Mouse (Mus musculus): ENCODE results near the gene Tnni3. TPM values are rescaled to one million over a fixed set of nuclear protein-coding genes. Genes with fewer than 3 reads are reported as not detected.

Gene Tnni3
- polyA plus RNA-seq, 1 experiment from 2014 or later, result 4.4 TPM

DNA sequence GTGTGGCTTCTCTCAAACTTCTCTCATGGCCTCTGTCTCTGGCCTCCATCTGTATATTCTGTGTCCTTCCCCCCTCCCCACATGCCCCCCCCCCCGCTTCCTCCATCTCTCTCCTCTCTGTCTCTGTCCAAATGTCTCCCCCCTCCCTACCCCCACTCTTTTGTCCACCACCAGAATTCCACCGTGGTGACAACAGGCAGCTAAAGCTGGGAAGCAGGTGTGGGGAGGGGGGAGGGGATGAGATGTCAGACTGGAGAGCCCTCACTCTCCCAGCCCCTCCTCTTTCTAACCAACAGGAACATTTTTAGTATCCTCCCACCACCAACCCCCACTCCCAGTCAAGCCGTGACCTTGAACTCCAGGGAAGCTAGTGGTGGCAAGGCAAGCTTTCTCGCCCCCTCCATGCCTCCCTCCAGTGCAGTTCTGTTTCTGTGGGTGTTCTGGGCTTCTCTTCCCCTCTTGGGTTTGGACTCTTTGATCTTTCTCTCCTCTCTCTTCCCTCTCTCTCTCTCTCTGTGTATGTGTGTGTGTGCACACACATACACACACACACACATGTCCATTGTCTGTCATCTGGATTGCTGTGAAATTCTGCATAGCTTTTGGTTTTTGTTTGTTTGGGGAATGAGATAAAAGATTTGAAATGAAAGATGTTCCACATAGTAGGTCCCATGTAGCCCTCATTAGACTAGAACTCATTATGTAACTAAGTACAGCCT lies 7.5 kb downstream of the Tnni3 start, which contains the start of gene Tnnt1:
TSS of gene Tnnt1 (minus strand) at position 51 of the 719 bp plus-strand sequence.
- no peak for ATAC-seq (ENCODE audit: insufficient number of reproducible peaks, insufficient read depth, low FRiP score, low TSS enrichment)
- Histone ChIP-seq H3K9me3 (no peaks in the 10 kb centered on the region), H3K4me2 (replicated peaks) (no peak within 1 kb of the TSS), H3K27me3 (no peaks in the 10 kb centered on the region), H3K27ac (0 out of 2 replicates have a peak within 1 kb of the TSS, but pooled peaks have one; percentile 26), H3K4me1 (peaks cover 16% of the 10 kb centered on the region; the same call in 1 of the 2 replicates), H3K9ac (no peak within 1 kb of the TSS), H3K36me3 (no peaks in the 10 kb centered on the region), H3K4me3 (no peak within 1 kb of the TSS)
- 15% methylated on average over 4 of the region's 4 CpGs for WGBS

DNA sequence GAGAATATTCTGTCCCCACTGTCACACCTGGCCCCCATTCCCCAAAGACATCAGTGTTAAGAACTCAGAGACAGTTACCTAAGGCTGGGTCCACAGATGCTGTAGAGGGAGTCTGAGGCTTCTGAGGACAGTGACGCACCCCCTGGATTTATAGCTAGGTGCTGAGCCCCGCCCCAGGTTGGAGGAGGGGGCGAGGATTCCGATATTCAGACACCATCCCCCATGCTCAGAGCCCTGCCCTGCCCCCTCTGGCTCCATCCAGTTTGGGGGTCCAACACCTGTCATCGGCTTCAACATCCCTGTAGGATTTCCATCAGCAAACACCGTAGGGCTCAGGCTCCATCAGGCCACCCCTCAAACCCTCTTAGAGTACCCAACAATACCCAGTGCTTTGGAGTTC lies 8.2 kb downstream of the Tnni3 start:
- Histone ChIP-seq H3K9ac (no peak overlapping the region), H3K27ac (no peak overlapping the region), H3K4me1 (peaks cover 15% of the 10 kb centered on the region; the same call in 1 of the 2 replicates), H3K36me3 (no peaks in the 10 kb centered on the region), H3K9me3 (no peaks in the 10 kb centered on the region), H3K27me3 (no peaks in the 10 kb centered on the region), H3K4me2 (replicated peaks) (no peak overlapping the region), H3K4me3 (no peak overlapping the region)
- ATAC-seq (ENCODE audit: insufficient number of reproducible peaks, insufficient read depth, low FRiP score, low TSS enrichment), result no peak
- 61% methylated on average over 6 of the region's 6 CpGs for WGBS

- no peaks in the 10 kb centered on the region for H3K27me3 ChIP-seq
- peak overlapping the region; percentile 17 for H3K4me2 ChIP-seq (replicated peaks)
- H3K36me3 ChIP-seq, result no peaks in the 10 kb centered on the region
- H3K9me3 ChIP-seq, result no peaks in the 10 kb centered on the region
- no peak overlapping the region for H3K4me3 ChIP-seq
- ATAC-seq (ENCODE audit: insufficient number of reproducible peaks, insufficient read depth, low FRiP score, low TSS enrichment), result no peak
- H3K9ac ChIP-seq, result 0 out of 2 replicates have a peak overlapping the region, but pooled peaks have one; percentile 36
- peaks cover 9% of the 10 kb centered on the region; the same call in 1 of the 2 replicates for H3K4me1 ChIP-seq
- H3K27ac ChIP-seq, result peak overlapping the region; percentile 70; the same call in 1 of the 2 replicates
- 46% methylated on average over 6 of the region's 6 CpGs for WGBS
These were observed 10.0 kb downstream of the Tnni3 start for GRCm38 (mm10) chr7:4513829-4514712.

DNA sequence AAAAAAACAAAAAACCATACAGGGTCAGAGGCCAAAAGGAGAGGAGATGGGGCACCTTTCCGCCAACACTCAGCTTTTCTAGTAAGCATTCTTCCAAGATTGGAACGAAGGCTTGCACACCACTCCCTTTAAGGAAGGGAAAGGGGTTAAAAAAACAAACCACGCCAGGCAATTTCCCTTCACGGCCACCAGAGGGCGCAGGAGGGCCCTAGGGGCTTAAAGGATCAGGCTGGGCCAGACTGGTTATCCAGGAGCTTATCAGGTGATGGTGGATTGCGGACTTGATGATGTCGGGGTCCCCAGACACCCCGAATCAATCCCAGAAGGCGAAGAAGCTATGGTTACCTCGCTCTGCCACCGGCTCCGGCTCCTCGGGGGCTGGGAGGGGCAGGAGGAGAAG lies 10.8 kb downstream of the Tnni3 start:
- Histone ChIP-seq H3K4me2 (replicated peaks) (peak overlapping the region; percentile 17; the same call in 1 of the 2 replicates), H3K27ac (0 out of 2 replicates have a peak overlapping the region, but pooled peaks have one; percentile 70), H3K27me3 (no peaks in the 10 kb centered on the region), H3K4me1 (peaks cover 9% of the 10 kb centered on the region; the same call in 1 of the 2 replicates), H3K4me3 (no peak overlapping the region), H3K9ac (no peak overlapping the region), H3K9me3 (no peaks in the 10 kb centered on the region), H3K36me3 (no peaks in the 10 kb centered on the region)
- ATAC-seq (ENCODE audit: insufficient number of reproducible peaks, insufficient read depth, low FRiP score, low TSS enrichment), result no peak
- 38% methylated on average over 13 of the region's 13 CpGs for WGBS

DNA sequence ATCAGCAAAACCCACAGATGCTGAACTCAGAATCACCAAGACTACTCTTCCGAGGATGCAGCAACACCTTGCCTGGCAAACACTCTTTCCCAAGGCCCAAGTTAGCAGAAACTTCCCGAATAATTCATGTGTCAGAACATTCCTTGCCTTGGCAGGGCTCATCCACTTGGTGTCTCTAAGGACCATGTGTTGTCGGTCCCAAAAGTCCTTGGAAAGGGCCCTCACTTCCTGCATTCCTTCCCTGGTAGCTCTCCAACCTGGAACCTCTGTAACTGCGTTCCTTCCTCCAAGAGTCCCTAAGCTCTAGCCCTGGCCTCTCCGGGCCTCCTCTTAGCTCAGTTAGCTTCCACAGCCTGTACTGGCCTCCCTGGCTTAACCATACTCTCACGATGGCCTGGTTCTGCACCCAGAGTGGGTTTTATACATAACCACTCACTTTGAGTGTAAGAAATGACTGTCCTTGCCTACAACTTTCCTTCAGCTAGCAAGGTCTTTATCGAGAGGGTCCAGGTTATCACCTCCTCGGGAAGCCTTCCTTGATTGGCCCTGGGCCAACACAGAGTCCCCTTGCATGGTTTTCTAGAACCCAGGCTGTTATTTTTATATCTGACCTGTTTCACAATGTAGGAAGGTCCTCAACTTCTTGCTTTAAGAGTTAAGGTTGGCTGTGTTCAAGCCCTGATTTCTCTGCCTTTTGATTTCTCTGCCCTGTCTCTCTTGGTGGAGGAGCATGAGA lies 12.4 kb downstream of the Tnni3 start:
- Histone ChIP-seq H3K36me3 (no peaks in the 10 kb centered on the region), H3K27ac (no peak overlapping the region), H3K27me3 (no peaks in the 10 kb centered on the region), H3K4me2 (replicated peaks) (no peak overlapping the region), H3K9ac (no peak overlapping the region), H3K9me3 (no peaks in the 10 kb centered on the region), H3K4me1 (peaks cover 9% of the 10 kb centered on the region; the same call in 1 of the 2 replicates), H3K4me3 (no peak overlapping the region)
- 72% methylated on average over 8 of the region's 8 CpGs for WGBS
- ATAC-seq (ENCODE audit: insufficient number of reproducible peaks, insufficient read depth, low FRiP score, low TSS enrichment), result no peak

GRCm38 (mm10) chr7:4509863-4510608 lies 14.0 kb downstream of the Tnni3 start:
- peak overlapping the region; percentile 28 for H3K4me2 ChIP-seq (replicated peaks)
- H3K4me1 ChIP-seq, result no peaks in the 10 kb centered on the region
- H3K9me3 ChIP-seq, result no peaks in the 10 kb centered on the region
- H3K27ac ChIP-seq, result no peak overlapping the region
- no peaks in the 10 kb centered on the region for H3K36me3 ChIP-seq
- peak; percentile 31 for ATAC-seq (ENCODE audit: insufficient number of reproducible peaks, insufficient read depth, low FRiP score, low TSS enrichment)
- no peak overlapping the region for H3K9ac ChIP-seq
- H3K27me3 ChIP-seq, result no peaks in the 10 kb centered on the region
- H3K4me3 ChIP-seq, result no peak overlapping the region
- WGBS, result 13% methylated on average over 24 of the region's 24 CpGs

DNA sequence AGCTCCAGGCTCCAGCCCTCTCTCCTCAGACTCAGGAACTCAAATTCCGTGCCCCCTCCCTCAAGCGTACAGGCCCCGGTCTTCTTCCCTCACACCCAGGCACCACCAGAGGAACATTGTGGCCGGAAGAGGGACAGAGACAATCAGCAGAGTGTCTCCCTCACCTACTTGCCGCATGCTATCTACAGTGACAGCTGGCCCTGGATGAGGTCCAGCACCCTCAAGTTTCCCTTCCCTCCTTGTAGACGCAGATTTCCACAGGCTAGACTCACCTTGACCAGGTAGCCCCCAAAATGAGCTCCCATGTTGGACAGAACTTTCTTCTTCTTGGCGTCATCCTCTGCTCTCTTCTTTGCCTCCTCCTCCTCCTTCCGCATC lies 15.3 kb downstream of the Tnni3 start:
- H3K4me1 ChIP-seq, result no peaks in the 10 kb centered on the region
- H3K4me2 ChIP-seq (replicated peaks), result no peak overlapping the region
- no peak overlapping the region for H3K9ac ChIP-seq
- H3K27me3 ChIP-seq, result no peaks in the 10 kb centered on the region
- ATAC-seq (ENCODE audit: insufficient number of reproducible peaks, insufficient read depth, low FRiP score, low TSS enrichment), result no peak
- no peaks in the 10 kb centered on the region for H3K9me3 ChIP-seq
- H3K36me3 ChIP-seq, result no peaks in the 10 kb centered on the region
- WGBS, result 90% methylated on average over 8 of the region's 8 CpGs
- H3K27ac ChIP-seq, result no peak overlapping the region
- no peak overlapping the region for H3K4me3 ChIP-seq

DNA sequence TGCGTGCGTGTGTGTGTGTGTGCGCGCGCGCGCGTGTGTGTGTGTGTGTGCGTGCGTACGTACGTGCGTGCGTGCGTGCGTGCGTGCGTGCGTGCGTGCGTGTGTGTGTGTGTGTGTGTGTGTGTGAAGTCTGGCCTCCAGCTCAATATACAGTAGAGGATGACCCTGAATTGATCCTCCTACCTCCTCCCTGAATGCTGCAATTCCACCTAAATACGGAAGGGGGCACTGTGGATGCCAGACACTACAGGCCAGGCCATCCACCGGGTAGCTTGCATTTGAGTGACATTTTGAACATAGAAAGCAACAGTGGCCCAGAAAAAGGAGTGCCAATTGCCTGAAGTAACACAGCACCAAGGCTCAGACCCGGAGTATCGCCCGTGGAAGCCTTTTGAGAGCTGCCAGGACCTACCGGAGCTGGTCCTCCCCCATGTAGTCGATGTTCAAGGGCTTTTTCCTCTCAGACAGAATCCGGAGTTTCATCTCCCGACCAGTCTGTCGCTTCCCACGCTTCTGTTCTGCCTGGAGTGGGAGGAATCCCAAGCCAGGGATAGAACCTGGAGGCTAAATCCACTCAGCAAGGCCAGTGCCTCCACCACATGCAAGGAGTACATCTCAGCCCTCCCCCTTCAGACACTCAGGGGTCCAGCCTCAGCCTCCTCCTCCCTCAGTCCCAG lies 15.8 kb downstream of the Tnni3 start:
- H3K27me3 ChIP-seq, result no peaks in the 10 kb centered on the region
- no peak overlapping the region for H3K4me3 ChIP-seq
- no peaks in the 10 kb centered on the region for H3K4me1 ChIP-seq
- no peak overlapping the region for H3K9ac ChIP-seq
- H3K36me3 ChIP-seq, result no peaks in the 10 kb centered on the region
- no peak overlapping the region for H3K4me2 ChIP-seq (replicated peaks)
- no peak for ATAC-seq (ENCODE audit: insufficient number of reproducible peaks, insufficient read depth, low FRiP score, low TSS enrichment)
- no peaks in the 10 kb centered on the region for H3K9me3 ChIP-seq
- no peak overlapping the region for H3K27ac ChIP-seq
- WGBS, result 61% methylated on average over 32 of the region's 32 CpGs

DNA sequence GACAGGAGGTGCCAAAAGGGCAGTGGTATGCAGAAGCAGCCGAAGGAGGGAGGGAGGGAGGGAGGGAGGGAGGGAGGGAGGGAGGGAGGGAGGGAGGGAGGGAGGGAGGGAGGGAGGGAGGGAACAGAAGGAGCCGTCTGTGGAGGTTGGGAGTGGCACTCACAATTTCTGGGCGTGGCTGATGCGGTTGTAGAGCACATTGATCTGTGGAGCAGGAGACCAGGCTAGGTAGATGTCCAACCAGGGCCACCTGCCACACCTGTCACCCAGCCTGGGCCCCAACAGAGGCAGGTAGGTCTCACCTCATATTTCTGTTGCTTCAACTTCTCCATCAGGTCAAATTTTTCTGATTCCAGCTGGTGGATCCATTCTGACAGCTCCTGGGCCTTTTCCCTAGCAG lies 16.8 kb downstream of the Tnni3 start:
- no peaks in the 10 kb centered on the region for H3K9me3 ChIP-seq
- H3K9ac ChIP-seq, result no peak overlapping the region
- ATAC-seq (ENCODE audit: insufficient number of reproducible peaks, insufficient read depth, low FRiP score, low TSS enrichment), result no peak
- no peaks in the 10 kb centered on the region for H3K36me3 ChIP-seq
- 53% methylated on average over 3 of the region's 4 CpGs for WGBS
- H3K27ac ChIP-seq, result no peak overlapping the region
- H3K4me3 ChIP-seq, result no peak overlapping the region
- no peak overlapping the region for H3K4me2 ChIP-seq (replicated peaks)
- H3K27me3 ChIP-seq, result no peaks in the 10 kb centered on the region
- no peaks in the 10 kb centered on the region for H3K4me1 ChIP-seq

DNA sequence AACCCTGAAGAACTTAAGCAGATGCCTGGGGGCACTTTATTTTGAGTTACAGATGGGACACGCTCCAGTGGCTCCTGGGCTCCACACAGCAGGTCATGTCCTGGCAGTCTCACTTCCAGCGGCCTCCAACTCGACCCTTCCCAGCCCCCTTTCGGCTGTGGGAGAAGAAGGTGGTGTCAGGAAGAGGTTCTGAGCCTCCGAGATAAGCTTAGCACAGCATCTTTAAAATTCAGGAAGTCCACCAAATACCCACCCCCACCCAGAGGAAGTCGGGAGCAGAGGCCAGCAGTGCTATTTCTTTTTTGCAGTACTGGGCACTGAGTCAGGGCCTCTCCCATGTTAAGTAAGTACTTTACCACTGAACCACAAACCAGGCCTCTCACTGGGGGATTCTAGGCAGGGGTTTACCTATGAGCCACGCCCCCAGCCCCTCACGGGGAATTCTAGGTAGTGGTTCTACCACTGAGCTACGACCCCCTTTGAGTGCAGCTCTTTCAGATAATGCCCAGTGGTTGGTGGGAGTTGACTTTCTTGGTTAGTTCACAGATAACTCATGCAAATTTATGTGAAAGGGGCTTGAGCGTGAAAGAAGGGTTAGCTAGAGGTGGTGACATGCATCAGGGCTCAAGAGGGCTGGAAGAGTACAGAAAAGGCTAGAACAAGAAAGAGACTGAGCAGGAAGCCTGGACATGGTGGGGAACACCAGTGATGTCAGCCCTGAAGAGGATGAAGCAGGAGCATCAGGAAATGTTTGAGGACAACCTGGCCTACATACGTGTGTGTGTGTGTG lies 19.2 kb downstream of the Tnni3 start:
- WGBS, result 59% methylated on average over 11 of the region's 11 CpGs

More for the DNA sequence above, 19.2 kb downstream of the Tnni3 start:
- no peak for ATAC-seq (ENCODE audit: insufficient number of reproducible peaks, insufficient read depth, low FRiP score, low TSS enrichment)
- H3K4me3 ChIP-seq, result no peak overlapping the region
- no peak overlapping the region for H3K4me2 ChIP-seq (replicated peaks)
- H3K27me3 ChIP-seq, result no peaks in the 10 kb centered on the region
- H3K4me1 ChIP-seq, result peaks cover 10% of the 10 kb centered on the region
- no peaks in the 10 kb centered on the region for H3K36me3 ChIP-seq
- H3K27ac ChIP-seq, result no peak overlapping the region
- H3K9me3 ChIP-seq, result no peaks in the 10 kb centered on the region
- no peak overlapping the region for H3K9ac ChIP-seq

Data from embryonic facial prominence, embryonic 12.5 days (tissue).